ENCODE assay signal across 27 mouse cellular contexts in the genomic region with DNA sequence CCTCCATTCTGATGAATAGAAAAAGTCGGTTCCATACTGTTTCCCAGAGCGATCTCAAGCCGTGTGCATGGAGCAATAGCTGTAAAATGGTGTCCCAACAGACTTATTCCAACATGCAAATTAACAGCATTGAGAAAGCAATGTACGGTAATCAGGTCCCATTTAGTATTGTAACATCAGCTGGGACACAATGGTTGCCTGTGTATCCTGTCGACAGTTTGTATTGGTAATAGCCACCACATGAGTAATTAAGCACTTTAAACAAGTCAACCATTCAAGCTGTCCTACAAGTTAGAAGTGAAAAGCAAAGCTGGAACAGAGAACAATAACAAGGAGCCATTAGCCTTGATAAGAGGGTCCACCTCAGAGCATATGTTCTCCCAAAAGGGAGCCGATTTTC.
A peak's percentile ranks its signal among the peaks of the same experiment; 100 is the strongest.
DNase-seq lines count a peak whose midpoint lies in the region; ATAC-seq lines count a peak whose summit lies in the region.
"Had no signal": no experiment of that assay in that cellular context is flagged by ENCODE, and none has a peak within 500 bp of the region (broad histone marks: within the 10 kb centered on the region; RNA-seq: fewer than 3 reads in every experiment).

No protein-coding gene starts in this region.

- H3K36me3 ChIP-seq in hindbrain, embryonic 11.5 days (ENCODE audit: control insufficient read depth, insufficient read depth, low read length), result no peaks in the 10 kb centered on the region
- no peaks in the 10 kb centered on the region for H3K36me3 ChIP-seq in hindbrain, embryonic 14.5 days (replicated peaks; ENCODE audit: control insufficient read depth, insufficient read depth)
- no peaks in the 10 kb centered on the region for H3K36me3 ChIP-seq in neural tube, embryonic 13.5 days
- H3K36me3 ChIP-seq: embryonic facial prominence, embryonic 13.5 days; hindbrain, embryonic 12.5 days; kidney, embryonic 15.5 days; midbrain, embryonic 10.5 days had no signal

- DNase-seq in hindbrain, embryonic 11.5 days (ENCODE audit: low spot score), result no peak
- DNase-seq in hindbrain, embryonic 14.5 days (ENCODE audit: low spot score), result no peak
- DNase-seq in retina, postnatal 1 day, result peak; percentile 47
- no peak for DNase-seq in retina, embryonic 14.5 days (ENCODE audit: low spot score)
- no peak for DNase-seq in adrenal gland, adult 8-10 months
- DNase-seq: adrenal gland, postnatal 14 days; cerebellum, adult 11-12 months; cerebellum, postnatal 10 days; gastrocnemius, postnatal 14 days; heart, postnatal 14 days; kidney, adult 18-20 months; kidney, postnatal 36 days; liver; lung, embryonic 14.5 days; lung, postnatal 14 days; thymus, adult 2 months; thymus, postnatal 36 days had no signal

- no peak overlapping the region for H3K4me2 ChIP-seq in hindbrain, embryonic 11.5 days (replicated peaks; ENCODE audit: low read depth, low read length)
- no peak overlapping the region for H3K4me2 ChIP-seq in hindbrain, embryonic 14.5 days (replicated peaks)
- H3K4me2 ChIP-seq in neural tube, embryonic 13.5 days, result no peak overlapping the region
- H3K4me2 ChIP-seq: embryonic facial prominence, embryonic 13.5 days; hindbrain, embryonic 12.5 days; kidney, embryonic 15.5 days; lung, embryonic 14.5 days had no signal

- no peaks in the 10 kb centered on the region for H3K4me1 ChIP-seq in hindbrain, embryonic 11.5 days (replicated peaks; ENCODE audit: control insufficient read depth, insufficient read depth, low read length)
- no peaks in the 10 kb centered on the region for H3K4me1 ChIP-seq in hindbrain, embryonic 14.5 days (replicated peaks; ENCODE audit: control insufficient read depth, insufficient read depth, low read length)
- peaks cover 5% of the 10 kb centered on the region; the same call in 1 of the 2 replicates for H3K4me1 ChIP-seq in neural tube, embryonic 13.5 days (replicated peaks)
- H3K4me1 ChIP-seq: embryonic facial prominence, embryonic 13.5 days; hindbrain, embryonic 12.5 days; kidney, embryonic 15.5 days; midbrain, embryonic 10.5 days had no signal

- no peak overlapping the region for H3K4me3 ChIP-seq in hindbrain, embryonic 11.5 days (ENCODE audit: low read depth, low read length)
- no peak overlapping the region for H3K4me3 ChIP-seq in hindbrain, embryonic 14.5 days (replicated peaks; ENCODE audit: low read length)
- H3K4me3 ChIP-seq in neural tube, embryonic 13.5 days, result no peak overlapping the region
- H3K4me3 ChIP-seq: embryonic facial prominence, embryonic 13.5 days; hindbrain, embryonic 12.5 days; kidney, embryonic 15.5 days; midbrain, embryonic 10.5 days; myocyte had no signal

- H3K27ac ChIP-seq in hindbrain, embryonic 11.5 days (ENCODE audit: low read depth, low read length), result no peak overlapping the region
- no peak overlapping the region for H3K27ac ChIP-seq in hindbrain, embryonic 14.5 days
- H3K27ac ChIP-seq in neural tube, embryonic 13.5 days (replicated peaks), result no peak overlapping the region
- H3K27ac ChIP-seq: embryonic facial prominence, embryonic 13.5 days; hindbrain, embryonic 12.5 days; kidney, embryonic 15.5 days; liver, embryonic 14.5 days; midbrain, embryonic 10.5 days had no signal

- no peaks in the 10 kb centered on the region for H3K27me3 ChIP-seq in hindbrain, embryonic 11.5 days (ENCODE audit: control insufficient read depth, insufficient read depth, low read length)
- no peaks in the 10 kb centered on the region for H3K27me3 ChIP-seq in hindbrain, embryonic 14.5 days (ENCODE audit: control insufficient read depth, insufficient read depth, low read length)
- H3K27me3 ChIP-seq in neural tube, embryonic 13.5 days, result no peaks in the 10 kb centered on the region
- H3K27me3 ChIP-seq: embryonic facial prominence, embryonic 13.5 days; hindbrain, embryonic 12.5 days; kidney, embryonic 15.5 days; Patski had no signal

- no peaks in the 10 kb centered on the region for H3K9me3 ChIP-seq in hindbrain, embryonic 11.5 days (ENCODE audit: control insufficient read depth, low read length)
- no peaks in the 10 kb centered on the region for H3K9me3 ChIP-seq in hindbrain, embryonic 14.5 days (ENCODE audit: control insufficient read depth, low read length)
- H3K9me3 ChIP-seq in neural tube, embryonic 13.5 days, result no peaks in the 10 kb centered on the region
- H3K9me3 ChIP-seq: embryonic facial prominence, embryonic 13.5 days; hindbrain, embryonic 12.5 days; kidney, embryonic 15.5 days; midbrain, embryonic 10.5 days had no signal

- H3K9ac ChIP-seq in hindbrain, embryonic 11.5 days (ENCODE audit: low read depth, low read length), result no peak overlapping the region
- no peak overlapping the region for H3K9ac ChIP-seq in hindbrain, embryonic 14.5 days
- no peak overlapping the region for H3K9ac ChIP-seq in neural tube, embryonic 13.5 days
- H3K9ac ChIP-seq: embryonic facial prominence, embryonic 13.5 days; hindbrain, embryonic 12.5 days; kidney, embryonic 15.5 days; liver, embryonic 14.5 days; lung, embryonic 14.5 days had no signal

- WGBS in hindbrain, embryonic 11.5 days, result 81% methylated on average over 6 of the region's 6 CpGs
- 61% methylated on average over 6 of the region's 6 CpGs for WGBS in hindbrain, embryonic 14.5 days
- WGBS in neural tube, embryonic 13.5 days, result 37% methylated on average over 6 of the region's 6 CpGs

- peak; percentile 17; the same call in 1 of the 2 replicates for ATAC-seq in hindbrain, embryonic 11.5 days (ENCODE audit: low FRiP score)
- ATAC-seq in hindbrain, embryonic 14.5 days (ENCODE audit: low FRiP score), result no peak; the same call in 1 of the 2 replicates
- peak; percentile 15; the same call in 1 of the 2 replicates for ATAC-seq in neural tube, embryonic 13.5 days (ENCODE audit: low read depth)
- ATAC-seq in megakaryocyte progenitor cell, adult 5-6 weeks (replicated peaks; ENCODE audit: poor library complexity), result no peak
- ATAC-seq: midbrain, embryonic 16.5 days; Patski had no signal

Comparison
In these comparisons a context has a peak if more than half of its experiments do, and no peak if none do; other contexts are left out.
1. ATAC-seq: peak in hindbrain, embryonic 11.5 days (single experiment) and neural tube, embryonic 13.5 days (single experiment); none in hindbrain, embryonic 14.5 days (single experiment) and megakaryocyte progenitor cell, adult 5-6 weeks (single experiment).